Mouse (Mus musculus) lung, postnatal 0 days (tissue): Measurements from ENCODE around the gene Mpzl2.

Source experiments
- CTCF ChIP-seq: IDR thresholded peaks from 2 replicates; pipeline ENCODE4 v1.5.1; 2016; ENCODE audit warnings: antibody characterized with exemption, mild to moderate bottlenecking
- EP300 ChIP-seq: IDR thresholded peaks from 2 replicates; pipeline ENCODE4 v1.6.1; 2016; ENCODE audit warnings: antibody characterized with exemption, mild to moderate bottlenecking, control low read depth

DNA sequence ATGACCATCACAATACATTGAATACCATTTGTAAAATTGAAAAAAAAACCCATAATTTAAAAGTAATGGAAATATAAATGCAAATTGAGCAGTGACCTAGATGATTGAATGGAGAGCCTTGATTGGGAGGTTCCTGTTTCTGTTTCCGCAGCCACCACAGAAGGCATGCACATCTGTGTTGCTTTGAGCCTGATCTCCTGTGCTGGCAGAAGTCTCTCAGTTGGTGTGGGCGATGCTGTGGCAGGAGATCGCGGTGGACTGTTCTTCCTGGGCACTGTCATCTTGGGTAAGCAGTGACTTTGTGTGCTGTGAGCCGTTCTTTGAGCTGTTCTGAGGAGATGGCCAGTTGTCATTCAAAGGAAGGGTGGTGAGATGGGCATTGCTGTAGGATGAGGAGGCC is 39.4 kb downstream of the Mpzl2 start, which contains the start of gene Jaml:
- TF ChIP-seq CTCF = no peak
- TF ChIP-seq EP300 = no peak
